Mouse (Mus musculus): ENCODE results near the gene Spa17. TPM values are rescaled to one million over a fixed set of nuclear protein-coding genes. Genes with fewer than 3 reads are reported as not detected.

Gene Spa17
- polyA plus RNA-seq, 1 experiment from 2014 or later, result 12.1 TPM

DNA sequence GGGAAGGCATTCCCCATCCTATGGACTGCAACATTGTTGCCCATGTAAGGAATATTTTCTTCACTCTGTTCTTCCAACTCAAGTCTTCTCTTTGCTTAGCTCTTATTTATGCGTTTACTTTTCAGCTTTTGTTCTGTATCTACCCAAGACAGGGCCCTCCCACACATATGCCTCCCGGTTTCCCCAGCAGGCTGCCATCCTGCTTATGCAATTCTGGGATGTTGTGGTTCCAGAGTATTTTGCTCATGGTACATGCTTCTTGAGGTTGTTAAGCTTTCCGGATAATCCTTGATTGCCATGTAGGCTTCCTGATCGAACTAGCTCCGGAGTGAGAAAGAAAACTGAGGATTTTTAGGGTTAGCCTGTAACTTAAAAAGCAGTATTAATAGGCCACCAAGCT lies 1.7 kb upstream of the Spa17 start:
- Histone ChIP-seq H3K4me3 (no peak overlapping the region), H3K27me3 (no peaks in the 10 kb centered on the region; the same call in 1 of the 2 replicates), H3K27ac (replicated peaks) (no peak overlapping the region), H3K4me2 (no peak overlapping the region), H3K36me3 (no peaks in the 10 kb centered on the region), H3K4me1 (replicated peaks) (peaks cover 17% of the 10 kb centered on the region), H3K9me3 (no peaks in the 10 kb centered on the region), H3K9ac (no peak overlapping the region)
- ATAC-seq (ENCODE audit: low read depth), result no peak
- 70% methylated on average over 5 of the region's 5 CpGs for WGBS

- H3K27ac ChIP-seq (replicated peaks), result no peak overlapping the region
- H3K9me3 ChIP-seq, result no peaks in the 10 kb centered on the region
- ATAC-seq (ENCODE audit: low read depth), result peak; percentile 24
- H3K4me3 ChIP-seq, result peak overlapping the region; percentile 61; the same call in 1 of the 2 replicates
- no peaks in the 10 kb centered on the region for H3K36me3 ChIP-seq
- H3K4me2 ChIP-seq, result peak overlapping the region; percentile 75
- H3K9ac ChIP-seq, result peak overlapping the region; percentile 87; the same call in 1 of the 2 replicates
- H3K27me3 ChIP-seq, result no peaks in the 10 kb centered on the region; the same call in 1 of the 2 replicates
- H3K4me1 ChIP-seq (replicated peaks), result peaks cover 17% of the 10 kb centered on the region
Observed at GRCm38 (mm10) chr9:37614316-37614715, 794 bp upstream of the Spa17 start.

- ATAC-seq (ENCODE audit: low read depth), result peak; percentile 75
- H3K9me3 ChIP-seq, result no peaks in the 10 kb centered on the region
- peak overlapping the region; percentile 75 for H3K4me2 ChIP-seq
- peak overlapping the region; percentile 76 for H3K27ac ChIP-seq (replicated peaks)
- H3K9ac ChIP-seq, result peak overlapping the region; percentile 87
- peaks cover 17% of the 10 kb centered on the region for H3K4me1 ChIP-seq (replicated peaks)
- 17% methylated on average over 6 of the region's 6 CpGs for WGBS
- peak overlapping the region; percentile 61 for H3K4me3 ChIP-seq
- no peaks in the 10 kb centered on the region for H3K36me3 ChIP-seq
- no peaks in the 10 kb centered on the region; the same call in 1 of the 2 replicates for H3K27me3 ChIP-seq
Observed at GRCm38 (mm10) chr9:37613911-37614280, 374 bp upstream of the Spa17 start.

DNA sequence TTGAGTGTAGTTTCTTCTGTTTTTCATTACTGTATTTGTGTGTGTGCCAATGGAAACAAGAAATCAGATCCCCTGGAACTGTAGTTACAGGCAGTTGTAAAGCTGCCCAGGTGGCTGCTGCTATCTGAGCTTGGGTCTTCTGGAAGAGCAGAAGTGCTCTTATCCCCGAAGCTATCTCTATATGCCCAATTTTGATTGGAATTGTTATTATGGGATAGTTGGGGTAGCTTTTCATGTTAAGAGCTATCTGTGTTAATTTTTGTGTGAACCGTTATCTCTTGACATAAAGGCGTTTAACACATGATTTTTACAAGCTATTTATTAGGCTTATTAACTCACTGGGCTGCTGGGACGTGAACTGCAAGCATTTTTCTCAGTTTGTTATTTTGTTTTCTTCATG lies 4.0 kb downstream of the Spa17 start:
- H3K4me2 ChIP-seq, result no peak overlapping the region
- no peak overlapping the region for H3K4me3 ChIP-seq
- no peaks in the 10 kb centered on the region for H3K27me3 ChIP-seq
- no peak overlapping the region for H3K9ac ChIP-seq
- H3K4me1 ChIP-seq (replicated peaks), result peaks cover 17% of the 10 kb centered on the region
- ATAC-seq (ENCODE audit: low read depth), result no peak
- no peak overlapping the region for H3K27ac ChIP-seq (replicated peaks)
- no peaks in the 10 kb centered on the region for H3K9me3 ChIP-seq
- 77% methylated on average over 4 of the region's 4 CpGs for WGBS
- H3K36me3 ChIP-seq, result no peaks in the 10 kb centered on the region

- H3K27ac ChIP-seq (replicated peaks), result no peak overlapping the region
- no peaks in the 10 kb centered on the region for H3K4me1 ChIP-seq (replicated peaks)
- no peak overlapping the region for H3K4me2 ChIP-seq
- no peaks in the 10 kb centered on the region for H3K36me3 ChIP-seq
- H3K9ac ChIP-seq, result no peak overlapping the region
- no peak for ATAC-seq (ENCODE audit: low read depth)
- WGBS, result 92% methylated on average over 3 of the region's 3 CpGs
- no peaks in the 10 kb centered on the region for H3K9me3 ChIP-seq
- no peak overlapping the region for H3K4me3 ChIP-seq
- no peaks in the 10 kb centered on the region for H3K27me3 ChIP-seq
Observed at GRCm38 (mm10) chr9:37605089-37605488, 8.4 kb downstream of the Spa17 start.

DNA sequence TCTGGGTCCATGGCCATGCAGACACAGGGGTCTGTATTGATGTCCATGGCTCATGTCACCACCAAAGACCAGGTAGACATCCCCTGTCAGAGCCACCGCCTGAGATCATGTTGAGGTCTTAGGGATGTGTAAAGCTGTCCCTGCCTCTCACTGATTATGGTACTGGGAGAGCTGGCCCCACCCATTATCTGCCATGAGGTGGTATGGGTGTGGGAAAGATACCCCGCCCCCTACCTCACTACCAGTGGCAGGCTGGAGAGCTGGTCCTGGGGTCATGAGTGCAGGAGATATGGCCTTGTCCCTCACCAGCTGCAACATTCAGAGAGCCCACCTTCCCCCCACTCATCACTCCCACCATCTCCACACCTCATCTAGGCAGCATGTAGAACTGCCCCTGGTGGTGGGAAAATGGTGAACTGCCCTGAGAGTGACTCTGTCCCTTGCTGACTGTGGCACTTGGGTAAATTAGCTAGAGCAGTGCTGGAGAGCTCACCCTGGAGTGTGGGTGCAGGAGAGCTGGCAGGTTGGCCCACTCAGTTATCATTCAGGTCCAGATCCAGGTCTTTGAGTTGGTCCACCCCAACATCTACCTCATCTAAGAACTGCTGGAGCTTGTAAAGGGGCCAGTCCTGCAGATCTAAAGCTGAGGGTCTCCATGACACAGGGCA lies 12.8 kb downstream of the Spa17 start:
- H3K4me3 ChIP-seq, result no peak overlapping the region
- H3K4me1 ChIP-seq (replicated peaks), result no peaks in the 10 kb centered on the region
- ATAC-seq (ENCODE audit: low read depth), result no peak
- H3K9me3 ChIP-seq, result no peaks in the 10 kb centered on the region
- no peak overlapping the region for H3K27ac ChIP-seq (replicated peaks)
- no peaks in the 10 kb centered on the region for H3K36me3 ChIP-seq
- H3K27me3 ChIP-seq, result no peaks in the 10 kb centered on the region
- WGBS, result 92% methylated on average over 2 of the region's 2 CpGs
- H3K9ac ChIP-seq, result no peak overlapping the region
- H3K4me2 ChIP-seq, result no peak overlapping the region

DNA sequence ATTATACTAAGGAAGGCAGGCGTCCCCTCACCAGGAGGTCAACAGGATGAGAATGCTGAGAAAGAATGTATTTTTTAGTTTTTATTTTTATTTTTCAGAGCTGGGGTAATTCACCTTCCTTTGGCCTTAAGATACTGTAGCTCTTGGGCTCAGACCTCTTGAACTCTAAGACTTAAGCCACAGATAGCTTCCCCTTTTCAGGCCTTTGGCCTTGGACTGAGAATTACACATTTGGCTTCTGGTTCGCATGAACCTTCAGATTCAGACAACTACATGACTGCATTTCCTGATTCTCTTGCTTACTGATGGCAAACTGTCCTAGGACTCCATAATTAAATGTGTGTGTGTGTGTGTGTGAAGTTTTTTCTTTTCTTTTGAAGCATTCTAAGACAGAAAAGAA lies 14.9 kb downstream of the Spa17 start:
- 92% methylated on average over 2 of the region's 2 CpGs for WGBS
- ATAC-seq (ENCODE audit: low read depth), result no peak

GRCm38 (mm10) chr9:37595570-37595969 lies 18.0 kb downstream of the Spa17 start:
- no peaks in the 10 kb centered on the region for H3K4me1 ChIP-seq (replicated peaks)
- H3K4me3 ChIP-seq, result no peak overlapping the region
- H3K9ac ChIP-seq, result no peak overlapping the region
- no peak overlapping the region for H3K4me2 ChIP-seq
- no peaks in the 10 kb centered on the region for H3K27me3 ChIP-seq
- WGBS, result 79% methylated on average over 1 of the region's 1 CpGs
- no peak for ATAC-seq (ENCODE audit: low read depth)
- peaks cover 4% of the 10 kb centered on the region; the same call in 1 of the 2 replicates for H3K9me3 ChIP-seq
- H3K27ac ChIP-seq (replicated peaks), result no peak overlapping the region
- no peaks in the 10 kb centered on the region for H3K36me3 ChIP-seq

More for the DNA sequence above, 14.9 kb downstream of the Spa17 start:
- Histone ChIP-seq H3K9ac (no peak overlapping the region), H3K4me3 (no peak overlapping the region), H3K9me3 (no peaks in the 10 kb centered on the region), H3K27ac (replicated peaks) (no peak overlapping the region), H3K27me3 (no peaks in the 10 kb centered on the region), H3K4me2 (no peak overlapping the region), H3K4me1 (replicated peaks) (no peaks in the 10 kb centered on the region), H3K36me3 (no peaks in the 10 kb centered on the region)

- Histone ChIP-seq H3K4me1 (replicated peaks) (no peaks in the 10 kb centered on the region), H3K27me3 (no peaks in the 10 kb centered on the region), H3K9me3 (peaks cover 4% of the 10 kb centered on the region; the same call in 1 of the 2 replicates), H3K27ac (replicated peaks) (no peak overlapping the region), H3K4me3 (no peak overlapping the region), H3K9ac (no peak overlapping the region), H3K36me3 (no peaks in the 10 kb centered on the region), H3K4me2 (no peak overlapping the region)
- 93% methylated on average over 3 of the region's 3 CpGs for WGBS
- ATAC-seq (ENCODE audit: low read depth), result no peak
Observed at GRCm38 (mm10) chr9:37593690-37594089, 19.8 kb downstream of the Spa17 start.

DNA sequence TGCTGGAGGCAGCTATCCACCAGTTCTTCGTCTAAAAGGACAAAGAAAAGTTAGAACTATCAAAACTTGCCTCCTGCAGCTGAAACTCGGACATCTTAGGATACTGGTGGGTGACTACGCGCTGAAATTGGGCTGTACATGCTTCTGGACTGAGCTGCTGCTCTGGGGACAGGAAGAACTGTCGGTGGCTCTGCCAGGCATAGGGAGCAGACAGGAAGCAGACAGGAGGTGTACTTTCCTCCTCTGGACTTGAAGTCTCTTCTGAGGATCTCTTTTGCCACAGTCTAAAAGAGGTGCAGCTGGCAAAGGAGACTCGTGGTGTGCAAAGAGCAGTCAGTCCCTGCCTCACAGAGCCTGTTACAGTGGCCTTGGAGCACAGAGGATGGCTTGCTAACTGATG lies 20.9 kb downstream of the Spa17 start:
- Histone ChIP-seq H3K9me3 (peaks cover 6% of the 10 kb centered on the region; the same call in 1 of the 2 replicates), H3K27me3 (no peaks in the 10 kb centered on the region), H3K4me3 (no peak overlapping the region), H3K27ac (replicated peaks) (no peak overlapping the region), H3K9ac (no peak overlapping the region), H3K36me3 (no peaks in the 10 kb centered on the region), H3K4me1 (replicated peaks) (no peaks in the 10 kb centered on the region), H3K4me2 (no peak overlapping the region)
- WGBS, result 59% methylated on average over 6 of the region's 6 CpGs
- ATAC-seq (ENCODE audit: low read depth), result no peak

DNA sequence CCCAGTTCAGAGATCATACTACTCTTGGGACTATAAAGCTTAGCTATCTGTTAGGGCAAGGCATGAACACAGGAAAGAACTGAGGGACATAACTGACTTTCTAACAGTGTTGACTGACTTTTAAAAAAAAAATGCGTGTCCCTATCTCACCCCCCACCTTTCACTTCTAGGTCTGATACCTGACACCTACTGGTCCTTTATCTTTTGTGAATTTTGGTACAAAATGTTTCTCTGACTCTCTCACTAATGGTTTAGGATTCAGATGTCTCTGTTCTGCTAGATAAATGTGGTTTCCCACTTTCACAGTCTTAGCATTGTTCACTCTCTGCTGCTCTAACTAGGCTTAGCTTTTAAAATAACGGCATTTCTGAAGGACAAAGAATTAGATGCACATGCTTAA lies 21.5 kb downstream of the Spa17 start:
- Histone ChIP-seq H3K27me3 (no peaks in the 10 kb centered on the region), H3K27ac (replicated peaks) (no peak overlapping the region), H3K36me3 (no peaks in the 10 kb centered on the region), H3K9me3 (peaks cover 6% of the 10 kb centered on the region; the same call in 1 of the 2 replicates), H3K4me2 (no peak overlapping the region), H3K9ac (no peak overlapping the region), H3K4me1 (replicated peaks) (no peaks in the 10 kb centered on the region), H3K4me3 (no peak overlapping the region)
- WGBS, result 83% methylated on average over 2 of the region's 2 CpGs
- ATAC-seq (ENCODE audit: low read depth), result no peak

DNA sequence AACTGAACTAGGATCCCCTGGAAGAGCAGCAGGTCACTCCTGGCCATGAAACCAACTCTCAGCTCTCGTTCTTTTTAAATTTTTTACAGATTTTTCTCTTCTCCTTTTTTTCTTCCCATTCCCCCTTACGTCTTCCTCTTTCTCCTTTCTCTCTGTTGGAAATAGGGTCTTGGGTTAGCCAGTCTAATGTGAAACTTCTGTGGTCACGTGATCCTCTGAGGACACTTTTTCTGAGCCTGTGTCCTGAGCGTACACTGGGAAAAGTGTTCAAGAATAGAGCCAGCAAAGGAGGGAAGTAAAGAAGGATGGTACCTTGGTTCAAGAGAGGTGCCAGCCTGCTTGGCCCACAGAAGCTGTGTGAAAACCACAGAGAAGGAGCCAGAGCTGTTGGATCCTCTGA lies 23.1 kb downstream of the Spa17 start:
- Histone ChIP-seq H3K36me3 (no peaks in the 10 kb centered on the region), H3K27ac (replicated peaks) (no peak overlapping the region), H3K4me3 (no peak overlapping the region), H3K4me2 (no peak overlapping the region), H3K4me1 (replicated peaks) (no peaks in the 10 kb centered on the region; the same call in 1 of the 2 replicates), H3K9ac (no peak overlapping the region), H3K27me3 (no peaks in the 10 kb centered on the region), H3K9me3 (peaks cover 6% of the 10 kb centered on the region; the same call in 1 of the 2 replicates)
- ATAC-seq (ENCODE audit: low read depth), result no peak
- WGBS, result 84% methylated on average over 4 of the region's 4 CpGs

- no peak overlapping the region for H3K9ac ChIP-seq
- 75% methylated on average over 4 of the region's 4 CpGs for WGBS
- ATAC-seq (ENCODE audit: low read depth), result no peak
Observed at GRCm38 (mm10) chr9:37586718-37587117, 26.8 kb downstream of the Spa17 start.

More at GRCm38 (mm10) chr9:37586718-37587117, 26.8 kb downstream of the Spa17 start:
- no peaks in the 10 kb centered on the region for H3K27me3 ChIP-seq
- no peaks in the 10 kb centered on the region; the same call in 1 of the 2 replicates for H3K4me1 ChIP-seq (replicated peaks)
- H3K4me2 ChIP-seq, result no peak overlapping the region
- no peak overlapping the region for H3K4me3 ChIP-seq
- H3K9me3 ChIP-seq, result peaks cover 6% of the 10 kb centered on the region; the same call in 1 of the 2 replicates
- no peaks in the 10 kb centered on the region for H3K36me3 ChIP-seq
- H3K27ac ChIP-seq (replicated peaks), result no peak overlapping the region
